Mouse (Mus musculus) erythroid progenitor cell, adult 5-6 weeks (primary cell): ENCODE data around the gene Ttll6. TPM values are rescaled to one million over a fixed set of nuclear protein-coding genes. Genes with fewer than 3 reads are reported as not detected.

ENCODE experiments used
- total RNA-seq, 2 experiments: library from RNA; stranded (forward) in 1 of 2; stranded (reverse) in 1 of 2; fragments of 150-400 nt in 1 of 2; fragments of 186-747, 209-891 nt in 1 of 2; gene quantifications; 2 replicates each; pipeline versions ENCODE4 v1.2.3 to v1.2.4; 2015 to 2017; ENCODE audit warnings: low replicate concordance in 2 of 2

Ttll6 gene
- total RNA-seq, 2 experiments from 2014 or later, result not detected

Other genes with a start within 250 kb of the Ttll6 start
- gene B4galnt2, start 218.9 kb upstream of the Ttll6 start, total RNA-seq (2015; ENCODE audit: low replicate concordance), result not detected in 2 replicates
- gene B4galnt2, start 218.9 kb upstream of the Ttll6 start, total RNA-seq (2017; ENCODE audit: low replicate concordance), result not detected in 2 replicates
- gene Igf2bp1, start 127.8 kb upstream of the Ttll6 start, total RNA-seq (2015; ENCODE audit: low replicate concordance), result not detected in 2 replicates
- gene Igf2bp1, start 127.8 kb upstream of the Ttll6 start, total RNA-seq (2017; ENCODE audit: low replicate concordance), result not detected in 2 replicates
- not detected in 2 replicates for gene Gip, start 109.2 kb upstream of the Ttll6 start, total RNA-seq (2015; ENCODE audit: low replicate concordance)
- gene Gip, start 109.2 kb upstream of the Ttll6 start, total RNA-seq (2017; ENCODE audit: low replicate concordance), result not detected in 2 replicates
- gene Snf8, start 98.9 kb upstream of the Ttll6 start, total RNA-seq (2015; ENCODE audit: low replicate concordance), result 22.0 and 55.8 TPM in 2 replicates
- gene Snf8, start 98.9 kb upstream of the Ttll6 start, total RNA-seq (2017; ENCODE audit: low replicate concordance), result 5.6 and 25.9 TPM in 2 replicates
- gene Ube2z, start 68.4 kb upstream of the Ttll6 start, total RNA-seq (2015; ENCODE audit: low replicate concordance), result 18.7 and 19.7 TPM in 2 replicates
- gene Ube2z, start 68.4 kb upstream of the Ttll6 start, total RNA-seq (2017; ENCODE audit: low replicate concordance), result 9.7 and 26.2 TPM in 2 replicates
- gene Atp5g1, start 58.1 kb upstream of the Ttll6 start, total RNA-seq (2015; ENCODE audit: low replicate concordance), result 98.9 and 122 TPM in 2 replicates
- gene Atp5g1, start 58.1 kb upstream of the Ttll6 start, total RNA-seq (2017; ENCODE audit: low replicate concordance), result 9.5 and 20.2 TPM in 2 replicates
- gene Calcoco2, start 21.8 kb upstream of the Ttll6 start, total RNA-seq (2015; ENCODE audit: low replicate concordance), result not detected in 2 replicates
- gene Calcoco2, start 21.8 kb upstream of the Ttll6 start, total RNA-seq (2017; ENCODE audit: low replicate concordance), result not detected in 2 replicates
- gene Hoxb13, start 60.5 kb downstream of the Ttll6 start, total RNA-seq (2015; ENCODE audit: low replicate concordance), result not detected in 2 replicates
- gene Hoxb13, start 60.5 kb downstream of the Ttll6 start, total RNA-seq (2017; ENCODE audit: low replicate concordance), result not detected in 2 replicates
- gene Hoxb9, start 137.7 kb downstream of the Ttll6 start, total RNA-seq (2015; ENCODE audit: low replicate concordance), result not detected in 2 replicates
- gene Hoxb9, start 137.7 kb downstream of the Ttll6 start, total RNA-seq (2017; ENCODE audit: low replicate concordance), result not detected in 2 replicates
- not detected in 2 replicates for gene Hoxb8, start 148.1 kb downstream of the Ttll6 start, total RNA-seq (2015; ENCODE audit: low replicate concordance)
- gene Hoxb8, start 148.1 kb downstream of the Ttll6 start, total RNA-seq (2017; ENCODE audit: low replicate concordance), result not detected in 2 replicates
- gene Hoxb7, start 152.8 kb downstream of the Ttll6 start, total RNA-seq (2015; ENCODE audit: low replicate concordance), result not detected in 2 replicates
- not detected in 2 replicates for gene Hoxb7, start 152.8 kb downstream of the Ttll6 start, total RNA-seq (2017; ENCODE audit: low replicate concordance)
- not detected in 2 replicates for gene Hoxb6, start 158.7 kb downstream of the Ttll6 start, total RNA-seq (2015; ENCODE audit: low replicate concordance)
- gene Hoxb6, start 158.7 kb downstream of the Ttll6 start, total RNA-seq (2017; ENCODE audit: low replicate concordance), result not detected in 2 replicates
- gene Hoxb5, start 169.6 kb downstream of the Ttll6 start, total RNA-seq (2015; ENCODE audit: low replicate concordance), result not detected in 2 replicates
- gene Hoxb5, start 169.6 kb downstream of the Ttll6 start, total RNA-seq (2017; ENCODE audit: low replicate concordance), result not detected in 2 replicates
- gene Hoxb4, start 184.5 kb downstream of the Ttll6 start, total RNA-seq (2015; ENCODE audit: low replicate concordance), result 1.3 TPM in 1 of 2 replicates, not detected in the other
- not detected in 2 replicates for gene Hoxb4, start 184.5 kb downstream of the Ttll6 start, total RNA-seq (2017; ENCODE audit: low replicate concordance)
- not detected in 2 replicates for gene Hoxb3, start 189.5 kb downstream of the Ttll6 start, total RNA-seq (2015; ENCODE audit: low replicate concordance)
- gene Hoxb3, start 189.5 kb downstream of the Ttll6 start, total RNA-seq (2017; ENCODE audit: low replicate concordance), result not detected in 2 replicates
- gene Hoxb2, start 216.7 kb downstream of the Ttll6 start, total RNA-seq (2015; ENCODE audit: low replicate concordance), result not detected in 2 replicates
- gene Hoxb2, start 216.7 kb downstream of the Ttll6 start, total RNA-seq (2017; ENCODE audit: low replicate concordance), result 1.0 TPM in 1 of 2 replicates, not detected in the other
- gene Hoxb1, start 232.0 kb downstream of the Ttll6 start, total RNA-seq (2015; ENCODE audit: low replicate concordance), result not detected in 2 replicates
- not detected in 2 replicates for gene Hoxb1, start 232.0 kb downstream of the Ttll6 start, total RNA-seq (2017; ENCODE audit: low replicate concordance)